Mouse (Mus musculus) activated CD4-positive, CD25-positive, alpha-beta regulatory T cell, adult 9 weeks (primary cell): ENCODE data around the gene Itpkc. TPM values are rescaled to one million over a fixed set of nuclear protein-coding genes. Genes with fewer than 3 reads are reported as not detected.

Experiments
- polyA plus RNA-seq: library from polyadenylated mRNA; unstranded; fragments of 100-300 nt; shearing (Covaris generic); gene quantifications from one replicate; pipeline ENCODE4 v1.2.1, GENCODE M21; 2017

Itpkc gene
- 4.7 TPM for polyA plus RNA-seq

DNA sequence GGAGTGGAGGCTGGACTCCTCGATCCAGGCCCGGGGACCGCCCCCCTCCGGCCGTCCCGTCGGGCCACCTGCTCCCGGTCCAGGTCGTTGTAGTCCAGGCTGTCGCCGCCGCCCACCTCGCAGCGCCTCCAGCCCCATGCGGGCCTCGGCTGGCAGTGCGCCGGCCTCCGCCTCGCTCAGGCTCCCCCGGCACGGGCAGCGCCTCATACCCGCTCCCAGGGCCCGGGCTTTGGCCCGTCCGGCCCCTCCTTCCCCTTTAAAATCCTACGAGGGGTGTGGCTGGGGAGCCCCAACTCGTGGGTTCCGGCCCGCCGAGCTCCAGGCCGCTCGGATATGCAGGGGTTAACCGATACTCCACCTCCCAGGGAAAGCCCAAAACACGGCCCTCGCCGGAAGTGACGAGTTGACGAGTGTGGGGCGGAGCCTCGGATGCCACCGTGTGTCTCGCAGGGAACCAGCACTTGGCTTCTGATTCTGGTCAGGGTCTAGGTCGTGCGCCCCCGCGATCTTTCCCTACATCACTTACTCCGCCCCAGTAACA is at the start of gene Itpkc:
TSS of gene Itpkc (minus strand) at position 381 of the 541 bp plus-strand sequence.

GRCm38 (mm10) chr7:27258205-27258899 is 29.9 kb upstream of the Itpkc start, which contains the start of gene Numbl:
Gene Numbl (plus strand): TSS chr7:27258433.

DNA sequence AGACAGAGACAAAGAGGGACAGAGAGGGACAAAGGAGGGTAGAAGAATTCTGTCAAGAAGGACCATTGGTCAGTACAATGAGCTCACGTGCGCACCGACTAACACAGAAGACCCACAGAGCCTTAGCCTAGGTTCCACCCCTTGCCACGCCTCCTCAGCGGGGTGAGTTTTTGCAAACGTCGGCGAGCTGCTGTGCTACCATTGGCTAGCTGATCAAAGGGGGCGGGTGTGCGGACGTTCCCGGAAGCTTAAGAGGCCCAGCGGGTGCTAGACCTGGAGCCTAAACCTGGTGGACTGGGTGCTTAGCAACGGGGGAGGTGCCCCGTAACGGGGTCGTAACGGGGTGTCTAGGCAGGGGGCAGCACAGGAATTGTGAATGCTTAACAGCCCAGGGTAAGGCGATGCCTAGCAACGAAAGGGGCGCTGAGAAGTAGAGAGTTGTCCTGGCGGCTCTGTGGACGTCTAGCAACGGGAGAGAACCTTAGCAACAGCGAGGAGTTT is 4.4 kb upstream of the Itpkc start, which contains the start of gene Coq8b:
TSS of gene Coq8b (plus strand) at position 243 of the 501 bp plus-strand sequence.

GRCm38 (mm10) chr7:27195681-27196611 is 32.5 kb downstream of the Itpkc start, which contains the start of the genes BC024978 and Snrpa:
Gene BC024978 (plus strand): TSS chr7:27195781.
Gene Snrpa (minus strand): TSS chr7:27196271.

GRCm38 (mm10) chr7:27180837-27181695 is 47.4 kb downstream of the Itpkc start, which contains the start of the genes Gm21983 and Mia:
Gene Gm21983 (minus strand): TSS chr7:27181086.
Gene Mia (minus strand): TSS chr7:27181157.

DNA sequence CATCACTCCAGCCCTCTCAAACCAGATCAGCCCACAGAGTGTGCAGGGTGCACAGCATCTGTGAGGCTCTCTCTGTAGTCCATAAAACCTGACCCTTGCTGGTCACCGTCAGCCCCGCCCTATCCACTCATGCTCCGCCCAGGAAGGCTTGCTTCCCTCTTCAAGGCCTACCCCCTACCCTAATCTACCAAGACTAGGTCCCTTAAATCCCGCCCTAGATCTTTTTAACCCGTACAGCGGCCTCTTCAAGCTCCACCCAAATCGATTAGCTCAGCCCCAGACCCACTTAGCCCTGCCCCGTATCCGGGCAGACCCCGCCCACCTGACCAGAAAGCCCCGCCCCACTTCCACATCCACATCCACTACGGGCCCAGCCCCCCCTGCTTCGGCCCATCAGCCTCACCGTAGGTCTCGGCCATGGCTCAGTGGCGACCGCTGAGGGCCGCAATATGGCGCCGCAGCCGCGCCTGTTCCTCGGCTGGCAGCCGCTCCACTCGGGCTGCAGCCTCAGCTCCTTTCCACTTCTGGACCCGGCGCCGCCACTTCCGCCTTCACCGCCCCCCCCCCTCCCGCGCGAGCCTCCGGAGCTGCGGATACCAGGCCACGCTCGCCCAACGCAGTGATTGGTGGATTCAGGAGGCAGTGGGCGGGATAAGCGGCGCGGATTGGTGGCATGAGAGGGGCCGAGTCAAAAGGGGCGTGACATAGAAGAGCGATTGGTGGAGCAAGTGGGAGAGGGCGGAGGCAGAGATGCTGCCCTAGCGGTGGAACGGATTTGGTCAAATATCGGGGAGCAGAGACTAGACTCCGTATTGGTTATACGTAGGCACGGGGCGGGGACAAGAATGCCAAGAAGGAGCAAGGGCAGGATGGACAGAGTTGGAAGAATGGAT is 49.9 kb downstream of the Itpkc start, which contains the start of gene Rab4b:
TSS of gene Rab4b (minus strand) at position 573 of the 893 bp plus-strand sequence.

DNA sequence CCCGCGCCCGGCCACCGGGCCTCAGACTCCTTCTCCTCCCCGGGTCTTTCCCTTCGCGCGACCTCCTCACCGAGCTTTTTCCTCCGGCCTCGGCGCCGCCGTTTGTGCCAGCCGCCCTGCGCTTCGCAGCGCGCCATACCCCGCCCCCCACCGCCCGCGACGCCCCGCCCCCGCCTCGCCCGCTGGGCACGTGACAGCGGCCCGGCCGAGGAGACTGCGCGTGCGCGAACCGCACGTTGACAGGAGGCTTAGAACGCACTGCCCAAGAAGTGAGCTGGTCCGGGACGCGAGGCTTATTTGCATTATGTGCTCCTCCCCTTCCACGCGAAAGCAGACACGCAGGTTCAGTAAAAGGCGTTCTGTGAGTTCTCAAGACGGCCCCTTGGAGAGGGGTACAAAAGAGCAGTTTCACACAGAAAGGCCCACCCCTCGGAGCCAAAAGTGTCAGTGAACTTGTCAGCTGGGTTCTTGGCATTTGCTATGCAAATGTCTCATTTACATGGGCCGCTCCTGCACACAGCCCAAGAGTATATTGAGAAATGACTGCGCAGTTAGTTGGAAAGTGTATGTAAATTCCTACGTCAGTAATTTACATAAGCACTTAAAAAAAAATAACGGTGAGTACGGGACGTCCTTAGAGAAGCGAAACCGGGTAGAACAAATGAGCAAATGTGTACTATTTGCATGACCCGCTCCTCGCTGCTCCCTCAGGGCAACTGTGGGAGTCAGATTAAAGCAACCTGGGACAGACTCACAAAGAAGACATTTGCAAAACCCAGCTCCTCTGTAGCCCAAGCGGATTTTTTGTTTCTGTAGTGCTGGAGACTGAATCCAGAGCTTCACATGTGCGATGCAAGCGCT is 61.6 kb downstream of the Itpkc start, which contains the start of gene Egln2:
TSS of gene Egln2 (minus strand) at position 189 of the 861 bp plus-strand sequence.

Other genes starting within 250 kb of the Itpkc start
- gene Cyp2a12, start 199.6 kb downstream of the Itpkc start, polyA plus RNA-seq = not detected
- gene Cyp2f2, start 108.8 kb downstream of the Itpkc start, polyA plus RNA-seq = not detected
- 0.17 TPM for gene Cyp2t4, start 74.9 kb downstream of the Itpkc start, polyA plus RNA-seq
- 82.0 TPM for gene Egln2, start 61.9 kb downstream of the Itpkc start, polyA plus RNA-seq
- gene Rab4b, start 49.8 kb downstream of the Itpkc start, polyA plus RNA-seq = 152 TPM
- 0.54 TPM for gene Gm21983, start 47.6 kb downstream of the Itpkc start, polyA plus RNA-seq
- gene Mia, start 47.5 kb downstream of the Itpkc start, polyA plus RNA-seq = not detected
- gene BC024978, start 32.9 kb downstream of the Itpkc start, polyA plus RNA-seq = 1.6 TPM
- gene Snrpa, start 32.4 kb downstream of the Itpkc start, polyA plus RNA-seq = 115 TPM
- 29.8 TPM for gene Coq8b, start 4.4 kb upstream of the Itpkc start, polyA plus RNA-seq
- gene Numbl, start 29.8 kb upstream of the Itpkc start, polyA plus RNA-seq = 0.83 TPM
- 0.82 TPM for gene Ltbp4, start 109.0 kb upstream of the Itpkc start, polyA plus RNA-seq
- gene Shkbp1, start 127.4 kb upstream of the Itpkc start, polyA plus RNA-seq = 105 TPM
- 0.61 TPM for gene Gm20479, start 128.8 kb upstream of the Itpkc start, polyA plus RNA-seq
- 0.21 TPM for gene Sptbn4, start 219.0 kb upstream of the Itpkc start, polyA plus RNA-seq
- gene Blvrb, start 219.3 kb upstream of the Itpkc start, polyA plus RNA-seq = 20.1 TPM
- 57.3 TPM for gene Sertad3, start 245.1 kb upstream of the Itpkc start, polyA plus RNA-seq